Mouse (Mus musculus) thymus, adult 2 months (tissue): ENCODE measurements around the gene Ampd1.

ENCODE experiments used
- CTCF ChIP-seq: fragments of 200-500 bp; IDR thresholded peaks from 2 replicates; pipeline ENCODE4 v1.5.1; 2012; ENCODE audit warnings: mild to moderate bottlenecking, control low read depth, low read length, moderate library complexity, borderline replicate concordance; ENCODE audit not compliant: control insufficient read depth, poor library complexity, insufficient read depth; ENCODE audit errors: extremely low read depth
- POLR2A ChIP-seq: fragments of 200-500 bp; IDR thresholded peaks from 2 replicates; pipeline ENCODE4 v1.6.1; 2012; ENCODE audit warnings: mild to moderate bottlenecking, low read length, control low read depth, moderate library complexity; ENCODE audit not compliant: control insufficient read depth, poor library complexity, insufficient read depth; ENCODE audit errors: extremely low read depth

GRCm38 (mm10) chr3:103112216-103112615, 38.4 kb downstream of the Ampd1 start:
- TF ChIP-seq CTCF (no peak), POLR2A (no peak)
